Mouse (Mus musculus): ENCODE data around the gene Bin2.

The Bin2 gene

GRCm38 (mm10) chr15:100592817-100593216 is 76.5 kb downstream of the Bin2 start:
- in situ Hi-C loops (cut with MboI; ENCODE audit: unreplicated experiment in 2 of 2) = no loop called here

All from v-Abl transformed pro-B cells (cell line).